Mouse (Mus musculus): ENCODE results near the gene Ttc28. TPM values are rescaled to one million over a fixed set of nuclear protein-coding genes. Genes with fewer than 3 reads are reported as not detected.
A peak's percentile ranks its signal among the peaks of the same experiment; 100 is the strongest.
"Not testable (repeated sequence)": the region's sequence is repeated elsewhere in the genome, so short reads cannot be mapped to it uniquely, and the experiment has no call there.

The Ttc28 gene
- total RNA-seq, 2 experiments from 2014 or later = 13.5 to 15.3 TPM

DNA sequence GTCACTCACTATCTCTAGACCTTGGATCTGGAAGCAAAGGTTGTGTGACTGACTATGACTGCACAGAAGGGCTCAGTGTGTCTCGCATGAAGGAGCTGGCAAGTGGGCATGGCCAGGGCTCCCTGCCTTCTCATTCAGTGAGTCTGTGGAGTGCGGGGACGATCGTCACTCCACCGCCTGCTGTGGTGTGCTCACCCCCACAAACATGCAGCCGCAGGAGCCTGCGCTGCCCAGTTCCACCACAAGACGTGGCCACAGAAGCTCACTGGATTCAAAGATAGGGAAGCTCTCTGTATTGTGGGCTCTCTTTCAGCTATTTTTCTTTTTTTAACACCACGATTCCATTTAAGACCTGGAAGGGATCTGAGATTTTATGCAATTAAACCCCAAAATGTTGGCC, 374.8 kb downstream of the Ttc28 start:
- intact Hi-C loops (cut with DNase I) = no loop called here
- no peak for DNase-seq

DNA sequence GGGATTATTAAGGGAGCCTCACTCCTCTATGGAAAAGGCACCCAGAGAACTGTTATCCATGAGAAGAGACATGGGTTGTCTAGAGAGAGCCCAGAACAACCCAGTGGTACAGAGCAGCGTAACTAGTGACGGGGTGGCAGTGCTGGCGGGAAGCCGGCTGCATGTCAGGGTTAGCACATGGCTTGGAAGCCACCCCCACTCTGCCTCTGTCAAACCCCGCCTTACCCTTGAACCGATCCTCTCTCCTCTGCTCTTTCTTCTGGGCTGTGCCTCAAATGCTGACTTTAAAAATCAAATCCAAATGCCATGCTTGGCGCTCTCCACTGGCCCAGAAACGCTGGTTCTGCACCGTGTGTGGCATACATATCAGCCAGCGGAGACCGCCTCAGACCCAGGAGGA, 375.2 kb downstream of the Ttc28 start:
- no peak for DNase-seq
- intact Hi-C loops (cut with DNase I) = loop anchor here (5.0 kb wide), 1 partner anchor 332 kb away; no protein-coding TSS in a partner anchor

DNA sequence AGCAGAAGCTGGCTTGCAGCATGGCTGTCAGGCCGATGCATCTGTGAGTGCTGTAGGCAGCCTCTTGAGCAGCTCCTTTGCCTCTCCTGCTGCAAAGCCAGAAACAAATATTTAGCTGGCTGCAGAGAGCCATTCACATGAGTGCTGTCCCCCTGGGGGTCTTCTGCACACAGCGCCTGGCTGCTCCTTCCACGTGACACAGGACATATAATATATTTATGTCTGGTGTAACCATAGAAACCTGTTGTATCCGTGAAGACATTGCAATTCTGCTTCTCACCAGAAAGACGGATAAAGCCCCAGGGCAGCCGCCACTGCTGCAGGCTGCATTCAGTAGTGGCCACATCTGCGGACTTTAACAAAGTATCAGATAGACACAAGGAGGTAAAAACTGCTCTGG, 376.6 kb downstream of the Ttc28 start:
- intact Hi-C loops (cut with DNase I) = loop anchor here (2.0 to 5.0 kb wide), 3 partner anchors 279 to 419 kb away; no protein-coding TSS in a partner anchor

DNA sequence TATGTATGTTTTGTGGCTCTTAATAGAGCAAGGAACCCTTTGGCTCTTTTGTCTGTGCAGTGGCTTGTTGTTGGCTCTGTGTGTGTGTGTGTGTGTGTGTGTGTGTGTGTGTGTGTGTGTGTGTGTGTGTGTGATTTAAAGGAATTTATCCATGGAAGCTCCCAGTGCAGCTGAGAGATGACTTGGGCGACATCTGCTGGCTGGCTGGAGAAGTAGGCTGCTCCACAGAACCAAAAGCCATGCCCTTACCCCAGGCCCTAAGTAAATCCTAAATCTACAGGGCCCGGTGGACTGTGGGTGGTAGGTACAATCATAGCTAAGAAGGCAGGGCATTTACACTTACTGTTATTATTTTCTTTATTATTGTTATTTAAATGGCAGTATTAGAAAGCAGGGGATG, 377.5 kb downstream of the Ttc28 start:
- peak; percentile 75 to 77 for DNase-seq
- intact Hi-C loops (cut with DNase I) = loop anchor here (1.0 to 5.0 kb wide), 4 partner anchors 49 to 420 kb away; no protein-coding TSS in a partner anchor

More for the DNA sequence above, 376.6 kb downstream of the Ttc28 start:
- no peak for DNase-seq

DNA sequence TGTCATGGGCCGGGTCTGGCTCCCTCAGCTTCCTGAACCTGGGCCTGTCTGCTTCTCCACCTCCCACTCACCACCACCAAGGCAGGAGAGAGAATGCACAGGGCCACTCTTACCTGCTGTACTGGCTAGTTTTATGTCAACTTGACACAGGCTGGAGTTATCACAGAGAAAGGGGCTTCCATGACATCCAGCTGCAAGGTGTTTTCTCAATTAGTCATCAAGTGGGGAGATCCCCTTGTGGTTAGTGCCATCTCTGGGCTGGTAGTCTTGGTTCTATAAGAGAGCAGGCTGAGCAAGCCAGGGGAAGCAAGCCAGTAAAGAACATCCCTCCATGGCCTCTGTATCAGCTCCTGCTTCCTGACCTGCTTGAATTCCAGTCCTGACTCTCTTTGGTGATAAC, 381.6 kb downstream of the Ttc28 start:
- DNase-seq = not testable (repeated sequence)
- intact Hi-C loops (cut with DNase I) = loop anchor here (2.0 to 10.0 kb wide), 2 partner anchors 276 to 616 kb away; no protein-coding TSS in a partner anchor

GRCm38 (mm10) chr5:111261733-111262573, 382.4 kb downstream of the Ttc28 start:
- intact Hi-C loops (cut with DNase I) = loop anchor here (2.0 to 10.0 kb wide), 2 partner anchors 277 to 617 kb away; no protein-coding TSS in a partner anchor

GRCm38 (mm10) chr5:111262574-111263239, 383.1 kb downstream of the Ttc28 start:
- DNase-seq = peak; percentile 46 to 49
- intact Hi-C loops (cut with DNase I) = loop anchor here (10.0 kb wide), 1 partner anchor 618 kb away; no protein-coding TSS in a partner anchor

More at GRCm38 (mm10) chr5:111261733-111262573, 382.4 kb downstream of the Ttc28 start:
- DNase-seq = peak in 1 of 2 experiments; percentile 41

- intact Hi-C loops (cut with DNase I) = loop anchor here (10.0 kb wide), 1 partner anchor 619 kb away; no protein-coding TSS in a partner anchor
- peak in 1 of 2 experiments; percentile 30 for DNase-seq
Observed at GRCm38 (mm10) chr5:111263370-111263769, 383.8 kb downstream of the Ttc28 start.

DNA sequence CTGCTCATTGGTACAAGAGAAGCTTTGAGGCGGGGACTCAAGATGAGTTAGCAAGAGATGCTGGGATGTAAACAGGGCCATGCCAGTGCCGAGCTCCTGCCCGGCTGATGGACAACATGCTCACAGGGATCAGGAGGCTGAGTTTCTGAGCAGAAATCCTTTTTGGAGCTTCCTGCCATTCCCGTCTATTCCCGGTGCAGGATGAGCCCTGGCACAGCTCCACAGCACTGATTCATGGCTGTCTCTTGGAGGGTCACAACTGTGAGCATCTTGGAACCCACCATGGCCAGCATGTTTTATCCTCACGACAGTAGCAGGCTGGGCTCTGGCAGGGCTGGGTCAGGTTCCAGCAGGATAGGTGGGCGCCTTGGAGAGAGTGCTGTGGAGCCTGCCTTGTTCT, 384.9 kb downstream of the Ttc28 start:
- DNase-seq = no peak
- intact Hi-C loops (cut with DNase I) = loop anchor here (10.0 kb wide), 1 partner anchor 620 kb away; no protein-coding TSS in a partner anchor

GRCm38 (mm10) chr5:111266658-111267057, 387.1 kb downstream of the Ttc28 start:
- intact Hi-C loops (cut with DNase I) = loop anchor here (5.0 to 10.0 kb wide), 3 partner anchors 339 to 622 kb away; partner anchors contain the start of gene Pus1
- no peak for DNase-seq

GRCm38 (mm10) chr5:111267100-111267499, 387.5 kb downstream of the Ttc28 start:
- peak in 1 of 2 experiments; percentile 46 for DNase-seq
- intact Hi-C loops (cut with DNase I) = loop anchor here (5.0 to 10.0 kb wide), 3 partner anchors 340 to 622 kb away; partner anchors contain the start of gene Pus1

GRCm38 (mm10) chr5:111268852-111269251, 389.2 kb downstream of the Ttc28 start:
- no peak for DNase-seq
- intact Hi-C loops (cut with DNase I) = loop anchor here (1.0 to 10.0 kb wide), 4 partner anchors 61 to 624 kb away; partner anchors contain the start of gene Pus1

DNA sequence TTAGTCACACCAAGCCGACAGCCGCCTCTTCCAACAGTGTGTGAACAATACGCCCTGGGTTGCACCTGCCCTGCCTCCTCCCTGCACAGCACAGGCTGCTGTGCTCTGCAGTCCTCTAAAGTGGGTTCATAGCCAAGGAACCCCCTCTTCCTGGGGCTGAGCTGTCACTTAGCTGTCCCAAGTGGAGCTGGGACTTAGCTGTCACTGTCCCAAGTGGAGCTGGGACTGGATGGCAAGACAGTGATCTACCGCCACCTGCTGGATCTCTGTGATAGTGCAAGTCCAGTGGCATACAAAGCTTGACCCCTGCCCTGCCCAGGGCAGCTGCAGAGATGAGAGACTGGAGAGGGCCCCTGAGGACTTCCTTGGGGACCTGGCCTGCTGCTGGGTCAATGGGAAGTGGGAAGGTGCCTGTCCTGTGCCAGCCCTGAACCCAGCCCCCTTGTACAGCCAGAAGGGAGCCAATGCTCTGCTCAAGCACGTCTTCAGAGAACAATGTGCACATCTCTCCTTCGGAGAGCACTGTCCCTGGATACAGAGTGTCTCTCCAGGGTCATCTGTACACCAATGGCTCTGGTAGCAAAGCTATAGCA, 390.1 kb downstream of the Ttc28 start:
- intact Hi-C loops (cut with DNase I) = loop anchor here (1.0 to 10.0 kb wide), 6 partner anchors 61 to 625 kb away; partner anchors contain the start of genes Chek2, Hscb and Pus1
- peak; percentile 86 to 88 for DNase-seq

DNA sequence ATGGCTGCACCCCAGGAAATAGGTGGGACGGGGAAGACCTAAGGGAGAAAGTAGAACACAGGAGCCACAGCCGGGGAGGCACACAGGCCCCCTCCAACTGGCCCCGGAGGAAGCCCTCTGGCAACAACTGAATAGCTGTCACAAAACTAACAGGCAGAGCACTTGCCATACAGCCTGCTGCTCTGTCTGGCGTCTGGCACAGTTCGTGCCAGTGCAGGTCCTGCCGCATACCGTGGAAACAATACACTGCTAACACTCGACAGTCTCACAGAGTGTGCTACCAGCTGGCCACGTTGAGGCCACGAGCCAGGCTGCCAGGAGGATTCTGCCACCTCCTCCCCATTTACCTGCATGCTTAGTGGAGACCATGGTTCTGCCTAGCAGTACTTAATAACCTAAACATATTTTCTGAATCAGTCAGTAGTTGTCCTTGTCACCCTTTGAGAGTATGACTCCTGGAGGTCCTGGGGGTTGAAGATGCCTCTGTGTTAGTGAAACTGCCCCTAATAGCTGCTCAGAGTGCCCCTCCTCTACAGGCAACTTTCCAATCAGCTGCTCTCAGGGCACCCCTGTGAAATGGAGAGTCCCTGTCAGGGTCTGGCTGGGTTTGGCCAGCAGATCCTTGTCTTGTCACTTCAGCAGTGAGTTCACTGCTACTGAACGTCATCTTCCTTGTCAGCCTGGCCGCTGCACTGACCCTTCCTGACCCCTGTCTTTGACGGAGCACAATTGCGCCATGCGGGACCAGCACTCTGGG, 390.8 kb downstream of the Ttc28 start:
- intact Hi-C loops (cut with DNase I) = loop anchor here (5.0 kb wide), 2 partner anchors 412 to 433 kb away; partner anchors contain the start of genes Chek2 and Hscb
- no peak for DNase-seq

GRCm38 (mm10) chr5:111273589-111273988, 394.0 kb downstream of the Ttc28 start:
- DNase-seq = peak; percentile 86 to 90
- intact Hi-C loops (cut with DNase I) = loop anchor here (1.0 to 5.0 kb wide), 4 partner anchors 68 to 881 kb away; partner anchors contain the start of genes Chek2 and Hscb

DNA sequence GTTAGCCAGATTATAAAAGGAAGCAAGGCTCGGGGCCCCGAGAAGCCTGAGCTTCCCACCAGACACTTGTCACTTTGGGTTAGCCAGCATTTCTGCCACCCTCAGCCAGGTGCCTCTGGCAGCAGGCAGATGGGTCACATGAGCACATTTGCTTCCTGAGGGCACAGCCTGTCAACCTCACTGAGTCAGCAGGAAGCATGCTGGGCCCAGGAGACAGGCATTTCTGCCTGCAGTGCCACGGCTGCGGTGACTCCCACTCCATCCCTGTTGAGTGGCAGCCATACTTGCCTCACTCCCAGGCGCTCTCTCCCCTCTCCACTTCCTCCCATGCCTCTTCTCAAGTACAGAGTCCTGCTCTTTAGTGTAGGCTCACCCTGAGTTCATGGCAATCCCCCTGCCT, 395.3 kb downstream of the Ttc28 start:
- intact Hi-C loops (cut with DNase I) = loop anchor here (5.0 kb wide), 2 partner anchors 407 to 438 kb away; partner anchors contain the start of genes Chek2 and Hscb
- DNase-seq = no peak

DNA sequence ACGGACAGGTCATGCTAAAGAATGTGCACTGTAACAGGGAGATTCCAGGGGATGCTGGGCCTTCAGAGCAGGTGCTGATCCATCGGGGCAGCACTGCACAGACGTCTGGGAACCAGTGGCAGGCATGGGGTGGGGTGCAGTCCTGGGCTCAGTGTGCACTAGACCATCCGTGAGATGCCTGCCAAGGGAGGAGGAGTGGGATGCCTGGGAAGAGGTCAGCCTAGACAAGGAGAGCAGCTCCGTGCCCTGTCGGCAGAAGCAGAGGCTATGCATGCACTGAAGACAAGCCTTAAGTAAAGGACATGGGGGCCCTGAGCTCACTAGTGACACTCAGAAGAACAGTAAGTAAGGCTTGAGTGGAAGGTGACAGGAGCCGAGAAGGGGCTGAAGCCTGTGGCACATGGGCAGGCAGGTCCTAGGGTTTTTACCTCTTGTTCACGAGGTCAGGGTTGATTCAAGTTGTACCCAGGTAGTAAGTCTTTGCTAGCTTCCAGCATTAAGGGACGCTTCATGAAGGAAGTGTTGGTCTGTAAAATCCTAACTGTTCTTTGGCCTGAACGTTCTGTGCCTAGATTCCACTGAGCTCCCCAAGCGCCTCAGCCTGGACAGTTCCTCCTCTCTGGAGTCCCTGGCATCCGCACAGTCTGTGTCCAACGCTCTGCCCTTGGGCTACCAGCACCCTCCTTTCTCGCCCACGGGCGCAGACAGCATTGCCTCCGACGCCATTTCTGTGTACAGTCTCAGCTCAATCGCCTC, 405.0 kb downstream of the Ttc28 start:
- intact Hi-C loops (cut with DNase I) = no loop called here
- no peak for DNase-seq

GRCm38 (mm10) chr5:111287571-111287970, 408.0 kb downstream of the Ttc28 start:
- intact Hi-C loops (cut with DNase I) = no loop called here
- DNase-seq = no peak

Data from heart, postnatal 36 days (tissue).